Mouse (Mus musculus) megakaryocyte, embryonic 14.5 days (primary cell): ENCODE measurements around the gene Psma6.

ENCODE experiments used
- FLI1 ChIP-seq: IDR thresholded peaks from 2 replicates; pipeline ENCODE4 v1.6.1; 2012; ENCODE audit warnings: low read length, inconsistent platforms, mixed read lengths
- GATA1 ChIP-seq: IDR thresholded peaks from 3 replicates; pipeline ENCODE4 v1.6.1; 2012; ENCODE audit warnings: mixed read lengths, low read length, inconsistent platforms, borderline replicate concordance

DNA sequence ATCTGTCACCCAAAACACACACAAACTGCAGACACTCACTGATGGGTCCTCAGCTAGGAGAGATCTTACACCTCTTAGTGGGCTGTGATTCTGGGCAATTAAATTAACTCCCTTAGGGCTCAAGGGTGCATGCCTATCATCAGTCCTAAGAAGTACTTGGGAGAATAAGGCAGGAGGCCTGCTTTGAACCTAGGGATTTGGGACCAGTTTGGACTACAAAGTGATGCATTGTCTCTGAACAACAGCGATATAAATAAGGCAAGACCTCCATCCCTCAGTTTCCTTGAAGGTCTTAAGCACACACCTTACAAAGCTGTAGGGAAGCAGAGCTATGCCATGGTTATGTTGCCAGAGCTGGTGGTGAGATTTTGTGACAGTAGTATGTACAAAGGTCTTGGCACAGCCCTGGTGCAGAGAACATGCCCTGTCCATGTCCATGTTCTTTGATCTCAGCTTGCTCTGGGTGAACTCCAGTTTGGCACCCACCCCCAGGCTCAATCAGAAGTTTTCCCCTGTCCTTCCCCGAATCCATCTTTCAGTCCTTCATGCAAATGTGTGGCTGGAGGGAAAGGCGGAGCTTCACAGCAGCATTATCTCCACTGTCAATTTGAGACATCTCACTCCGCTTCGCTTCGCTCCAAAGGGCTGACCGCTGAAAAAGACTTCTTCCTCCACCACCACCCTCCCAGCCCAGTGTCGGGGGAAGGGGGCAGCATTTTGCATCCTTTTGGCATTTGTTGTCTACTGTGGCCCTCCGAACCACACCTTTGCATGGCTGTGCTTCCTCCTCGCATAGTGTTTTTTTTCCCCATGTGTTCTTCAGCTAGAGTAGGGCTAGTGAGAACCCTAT is 83.5 kb downstream of the Psma6 start:
- TF ChIP-seq GATA1 (no peak), FLI1 (no peak)
